Mouse (Mus musculus) embryonic fibroblast, embryonic 13.5 days (primary cell): ENCODE results near the gene Coq7.

Source experiments
- CTCF ChIP-seq: IDR thresholded peaks from 2 replicates; pipeline ENCODE4 v1.5.1; 2011; ENCODE audit warnings: mild to moderate bottlenecking, control low read depth, low read length, moderate library complexity, borderline replicate concordance; ENCODE audit not compliant: insufficient read depth
- POLR2A ChIP-seq: IDR thresholded peaks from 2 replicates; pipeline ENCODE4 v1.6.1; 2011; ENCODE audit warnings: low read depth, mild to moderate bottlenecking, control low read depth, low read length, moderate library complexity

- TF ChIP-seq CTCF (no peak), POLR2A (no peak)
These were observed 70.1 kb downstream of the Coq7 start for GRCm38 (mm10) chr7:118462818-118463762.
